Mouse (Mus musculus): ENCODE measurements at regions not wholly inside any gene's neighbourhood (a gene's known extent, or its start where the extent isn't known, plus 50 kb on each side); places are given as distances from the start of the nearest gene placed in this dataset.

GRCm38 (mm10) chr13:102627786-102628185 is 65.6 kb upstream of the Cd180 start:
- DNase-seq (ENCODE audit: low spot score in 2 of 2): no peak

GRCm38 (mm10) chr13:102629176-102629575 is 64.2 kb upstream of the Cd180 start:
- DNase-seq (ENCODE audit: low spot score in 2 of 2): no peak

- no peak for DNase-seq (ENCODE audit: low spot score in 2 of 2)
Measured at GRCm38 (mm10) chr13:102634236-102634957, 59.0 kb upstream of the Cd180 start.

GRCm38 (mm10) chr13:102636032-102636431 is 57.3 kb upstream of the Cd180 start:
- no peak for DNase-seq (ENCODE audit: low spot score in 2 of 2)

- no peak for DNase-seq (ENCODE audit: low spot score in 2 of 2)
Measured at GRCm38 (mm10) chr13:102637059-102637458, 56.3 kb upstream of the Cd180 start.

GRCm38 (mm10) chr13:102639651-102640050 is 53.7 kb upstream of the Cd180 start:
- no peak for DNase-seq (ENCODE audit: low spot score in 2 of 2)

GRCm38 (mm10) chr13:102640171-102640570 is 53.2 kb upstream of the Cd180 start:
- DNase-seq (ENCODE audit: low spot score in 2 of 2): no peak

Data from left cerebral cortex, adult 18-20 months (tissue).